Mouse (Mus musculus) intestine, postnatal 0 days (tissue): Measurements from ENCODE around the gene Ddx3y. TPM values are rescaled to one million over a fixed set of nuclear protein-coding genes. Genes with fewer than 3 reads are reported as not detected.

ENCODE experiments used
- ATAC-seq: fragments of 200-750 bp; cut with Nextera tagmentation; 2 replicates; pipeline ENCODE4 v1.8.0; 2017; ENCODE audit warnings: mild to moderate bottlenecking, moderate TSS enrichment, moderate library complexity
- H3K27ac ChIP-seq: fragments of 300-500 bp; sonication (generic); 2 replicates; pipeline ENCODE4 v1.5.1; 2014; ENCODE audit warnings: mild to moderate bottlenecking, low read depth, low read length, moderate library complexity
- H3K27me3 ChIP-seq: fragments of 300-500 bp; sonication (generic); replicated peaks from 2 replicates; pipeline ENCODE4 v1.6.1; 2014; ENCODE audit warnings: low read length, mixed read lengths; ENCODE audit not compliant: control insufficient read depth, insufficient read depth
- H3K36me3 ChIP-seq: fragments of 300-500 bp; sonication (generic); 2 replicates; pipeline ENCODE4 v1.6.1; 2014; ENCODE audit warnings: mild to moderate bottlenecking, moderate library complexity; ENCODE audit not compliant: control insufficient read depth, insufficient read depth
- H3K4me1 ChIP-seq: fragments of 300-500 bp; sonication (generic); replicated peaks from 2 replicates; pipeline ENCODE4 v1.6.1; 2014; ENCODE audit warnings: antibody characterized with exemption, low read length, mixed read lengths; ENCODE audit not compliant: control insufficient read depth, insufficient read depth
- H3K4me2 ChIP-seq: fragments of 300-500 bp; sonication (generic); replicated peaks from 2 replicates; pipeline ENCODE4 v1.6.1; 2014; ENCODE audit warnings: low read depth, mild to moderate bottlenecking, moderate library complexity
- H3K4me3 ChIP-seq: fragments of 300-500 bp; sonication (generic); 2 replicates; pipeline ENCODE4 v1.5.1; 2014; ENCODE audit warnings: low read depth, low read length
- H3K9ac ChIP-seq: fragments of 300-500 bp; sonication (generic); 2 replicates; pipeline ENCODE4 v1.6.1; 2014; ENCODE audit warnings: mild to moderate bottlenecking, low read depth, low read length
- H3K9me3 ChIP-seq: fragments of 300-500 bp; sonication (generic); 2 replicates; pipeline ENCODE4 v1.6.1; 2016; ENCODE audit warnings: mixed run types; ENCODE audit not compliant: control insufficient read depth
- CTCF ChIP-seq: sonication (generic); IDR thresholded peaks from 2 replicates; pipeline ENCODE4 v1.5.1; 2016; ENCODE audit warnings: low read depth, mild to moderate bottlenecking, control low read depth, antibody characterized with exemption, moderate library complexity
- WGBS: fragments of 180-500 bp; shearing (Covaris S2); extraction: QIAGEN DNeasy Blood & Tissue Kit; methylation state at CpG from one replicate; pipeline ENCODE4 v1.1.7; 2014; 5-methylcytosine and 5-hydroxymethylcytosine counted together
- polyA plus RNA-seq: library from polyadenylated mRNA; unstranded; fragments of >200 nt; fragmentation: Nextera tagmentation; extraction: Ambion mirVana; gene quantifications from 2 replicates; pipeline ENCODE4 v1.2.1, GENCODE M21; 2015

The Ddx3y gene
- polyA plus RNA-seq, 1 experiment from 2014 or later, result not detected

DNA sequence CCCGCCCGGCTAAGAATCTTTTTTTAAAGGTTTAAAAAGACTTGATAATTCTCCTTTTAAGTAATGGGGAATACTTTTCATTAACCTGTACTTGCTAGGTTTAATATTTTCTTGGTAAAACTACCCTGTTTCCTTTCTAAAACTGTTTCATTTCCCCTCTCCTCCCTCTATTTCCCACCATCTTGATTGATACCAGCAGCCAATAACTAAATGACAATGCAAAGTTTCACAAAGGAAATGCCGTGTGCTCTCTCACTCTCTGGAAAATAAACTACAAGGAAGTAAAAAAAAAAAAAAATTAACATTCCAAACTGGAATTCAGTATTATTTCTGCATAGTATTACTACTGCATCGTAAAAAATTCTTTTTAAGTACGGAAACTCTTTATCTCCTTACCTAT is 42.0 kb downstream of the Ddx3y start:
- H3K36me3 ChIP-seq, result no peaks in the 10 kb centered on the region
- no peaks in the 10 kb centered on the region for H3K4me1 ChIP-seq
- no peak overlapping the region for H3K9ac ChIP-seq
- TF ChIP-seq CTCF, result no peak
- no peaks in the 10 kb centered on the region for H3K27me3 ChIP-seq
- WGBS, result 35% methylated on average over 5 of the region's 5 CpGs
- no peak for ATAC-seq
- H3K9me3 ChIP-seq, result no peaks in the 10 kb centered on the region
- H3K27ac ChIP-seq, result no peak overlapping the region
- H3K4me3 ChIP-seq, result peak overlapping the region; percentile 40
- peak overlapping the region; percentile 37 for H3K4me2 ChIP-seq

DNA sequence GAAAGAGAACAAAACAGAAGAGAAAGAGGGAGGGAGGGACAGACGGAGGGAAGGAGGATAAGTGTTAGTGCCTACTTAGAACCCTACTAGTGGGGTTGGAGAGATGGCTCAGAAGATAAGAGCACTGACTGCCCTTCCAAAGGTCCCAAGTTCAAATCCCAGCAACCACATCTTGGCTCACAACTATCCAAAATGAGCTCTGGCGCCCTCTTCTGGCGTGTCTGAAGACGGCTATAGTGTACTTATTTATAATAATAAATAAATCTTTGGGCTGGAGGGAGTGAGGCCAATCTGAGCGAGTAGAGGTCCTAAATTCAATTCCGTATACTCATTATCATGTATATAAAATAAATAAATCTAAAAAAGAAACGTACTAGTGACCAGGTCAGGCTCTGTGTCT is 66.4 kb downstream of the Ddx3y start:
- Histone ChIP-seq H3K4me3 (no peak overlapping the region), H3K27ac (no peak overlapping the region), H3K4me1 (no peaks in the 10 kb centered on the region), H3K9ac (no peak overlapping the region), H3K9me3 (no peaks in the 10 kb centered on the region), H3K27me3 (no peaks in the 10 kb centered on the region), H3K36me3 (no peaks in the 10 kb centered on the region), H3K4me2 (no peak overlapping the region)
- no peak for TF ChIP-seq CTCF
- WGBS, result 83% methylated on average over 6 of the region's 7 CpGs
- ATAC-seq, result no peak

Other genes with a start within 250 kb of the Ddx3y start
- gene Uty, start 40.9 kb downstream of the Ddx3y start, polyA plus RNA-seq, result not detected in 2 replicates
- not detected in 2 replicates for gene Usp9y, start 173.2 kb upstream of the Ddx3y start, polyA plus RNA-seq